Mouse (Mus musculus): ENCODE measurements around the gene Macc1. TPM values are rescaled to one million over a fixed set of nuclear protein-coding genes. Genes with fewer than 3 reads are reported as not detected.

The Macc1 gene
- polyA plus RNA-seq, 1 experiment, result 0.08 TPM

GRCm38 (mm10) chr12:119464040-119464939 is 150.2 kb downstream of the Macc1 start:
- TF ChIP-seq POLR2A (IDR thresholded peaks at IDR 0.05; ENCODE audit: borderline replicate concordance, low read depth, low read length) (no peak), CTCF (IDR thresholded peaks at IDR 0.05; ENCODE audit: low read depth, low read length) (no peak)
- Histone ChIP-seq H3K4me3 (ENCODE audit: insufficient read depth, low read length) (no peak overlapping the region), H3K27ac (ENCODE audit: insufficient read depth, low read depth, low read length) (no peak overlapping the region), H3K4me1 (ENCODE audit: control insufficient read depth, insufficient read depth, low read length) (no peaks in the 10 kb centered on the region)

GRCm38 (mm10) chr12:119464940-119465245 is 150.8 kb downstream of the Macc1 start:
- H3K27ac ChIP-seq (ENCODE audit: insufficient read depth, low read depth, low read length), result no peak overlapping the region
- TF ChIP-seq POLR2A (IDR thresholded peaks at IDR 0.05; ENCODE audit: borderline replicate concordance, low read depth, low read length) (no peak), CTCF (IDR thresholded peaks at IDR 0.05; ENCODE audit: low read depth, low read length) (no peak)
- no peaks in the 10 kb centered on the region for H3K4me1 ChIP-seq (ENCODE audit: control insufficient read depth, insufficient read depth, low read length)
- no peak overlapping the region for H3K4me3 ChIP-seq (ENCODE audit: insufficient read depth, low read length)

GRCm38 (mm10) chr12:119467656-119468055 is 153.6 kb downstream of the Macc1 start:
- Histone ChIP-seq H3K27ac (ENCODE audit: insufficient read depth, low read depth, low read length) (no peak overlapping the region), H3K4me3 (ENCODE audit: insufficient read depth, low read length) (no peak overlapping the region), H3K4me1 (ENCODE audit: control insufficient read depth, insufficient read depth, low read length) (no peaks in the 10 kb centered on the region)
- TF ChIP-seq POLR2A (IDR thresholded peaks at IDR 0.05; ENCODE audit: borderline replicate concordance, low read depth, low read length), result no peak
- TF ChIP-seq CTCF (IDR thresholded peaks at IDR 0.05; ENCODE audit: low read depth, low read length), result no peak

GRCm38 (mm10) chr12:119470260-119470659 is 156.2 kb downstream of the Macc1 start:
- Histone ChIP-seq H3K4me3 (ENCODE audit: insufficient read depth, low read length) (no peak overlapping the region), H3K27ac (ENCODE audit: insufficient read depth, low read depth, low read length) (no peak overlapping the region), H3K4me1 (ENCODE audit: control insufficient read depth, insufficient read depth, low read length) (no peaks in the 10 kb centered on the region)
- TF ChIP-seq POLR2A (IDR thresholded peaks at IDR 0.05; ENCODE audit: borderline replicate concordance, low read depth, low read length) (no peak), CTCF (IDR thresholded peaks at IDR 0.05; ENCODE audit: low read depth, low read length) (no peak)

- no peak for TF ChIP-seq CTCF (IDR thresholded peaks at IDR 0.05; ENCODE audit: low read depth, low read length)
- no peak for TF ChIP-seq POLR2A (IDR thresholded peaks at IDR 0.05; ENCODE audit: borderline replicate concordance, low read depth, low read length)
- Histone ChIP-seq H3K4me1 (ENCODE audit: control insufficient read depth, insufficient read depth, low read length) (peaks cover 17% of the 10 kb centered on the region), H3K27ac (ENCODE audit: insufficient read depth, low read depth, low read length) (peak overlapping the region; percentile 42), H3K4me3 (ENCODE audit: insufficient read depth, low read length) (no peak overlapping the region)
Observed at GRCm38 (mm10) chr12:119483296-119483695, 169.2 kb downstream of the Macc1 start.

- TF ChIP-seq POLR2A (IDR thresholded peaks at IDR 0.05; ENCODE audit: borderline replicate concordance, low read depth, low read length) (no peak), CTCF (IDR thresholded peaks at IDR 0.05; ENCODE audit: low read depth, low read length) (no peak)
- Histone ChIP-seq H3K4me3 (ENCODE audit: insufficient read depth, low read length) (no peak overlapping the region), H3K4me1 (ENCODE audit: control insufficient read depth, insufficient read depth, low read length) (peaks cover 17% of the 10 kb centered on the region), H3K27ac (ENCODE audit: insufficient read depth, low read depth, low read length) (peak overlapping the region; percentile 83)
Observed at GRCm38 (mm10) chr12:119483922-119484631, 170.0 kb downstream of the Macc1 start.

GRCm38 (mm10) chr12:119511145-119511544 is 197.1 kb downstream of the Macc1 start:
- H3K4me3 ChIP-seq (ENCODE audit: insufficient read depth, low read length), result no peak overlapping the region
- H3K4me1 ChIP-seq (ENCODE audit: control insufficient read depth, insufficient read depth, low read length), result no peaks in the 10 kb centered on the region
- no peak overlapping the region for H3K27ac ChIP-seq (ENCODE audit: insufficient read depth, low read depth, low read length)
- TF ChIP-seq CTCF (IDR thresholded peaks at IDR 0.05; ENCODE audit: low read depth, low read length) (no peak), POLR2A (IDR thresholded peaks at IDR 0.05; ENCODE audit: borderline replicate concordance, low read depth, low read length) (no peak)

Other genes with a start within 250 kb of the Macc1 start
- not detected in 2 replicates for gene Itgb8, start 75.5 kb upstream of the Macc1 start, polyA plus RNA-seq (2012; ENCODE audit: insufficient read depth, insufficient read length, missing spikeins)